In the genomic region with DNA sequence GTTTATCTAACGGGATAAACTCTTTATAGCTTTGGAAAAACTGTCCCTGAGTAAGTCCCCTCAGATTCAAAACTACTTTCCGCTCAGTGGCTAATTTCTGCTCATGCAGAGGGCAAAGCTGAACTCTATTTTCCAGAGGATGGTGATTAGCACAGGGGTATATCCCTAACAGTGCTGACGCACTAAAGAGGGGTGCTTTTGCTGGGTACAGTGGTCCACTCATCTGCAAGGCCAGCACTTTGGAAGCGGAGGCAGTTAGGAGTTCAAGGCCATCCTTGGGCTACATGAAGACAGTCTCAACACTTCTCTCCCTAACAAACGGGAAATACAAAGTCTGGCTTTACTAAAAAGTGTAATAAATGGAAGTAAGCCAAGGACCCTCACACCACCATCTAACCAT, we compare ENCODE assay signal across 24 mouse cellular contexts.
"Had no signal": no experiment of that assay in that cellular context is flagged by ENCODE, and none has a peak within 500 bp of the region (broad histone marks: within the 10 kb centered on the region; RNA-seq: fewer than 3 reads in every experiment).

No protein-coding gene starts in this region.

- H3K9me3 ChIP-seq: heart, embryonic 10.5 days; heart, embryonic 12.5 days; hindbrain, embryonic 13.5 days; hindbrain, embryonic 15.5 days; kidney, embryonic 15.5 days; limb, embryonic 15.5 days; liver, embryonic 13.5 days had no signal

- H3K4me3 ChIP-seq: gastrocnemius, adult 2 months; heart, embryonic 10.5 days; heart, embryonic 12.5 days; hindbrain, embryonic 13.5 days; hindbrain, embryonic 15.5 days; kidney, embryonic 15.5 days; limb, embryonic 13.5 days; limb, embryonic 15.5 days; liver, embryonic 13.5 days had no signal

- H3K4me1 ChIP-seq: heart, embryonic 12.5 days; hindbrain, embryonic 15.5 days; limb, embryonic 13.5 days; limb, embryonic 15.5 days had no signal

- H3K27me3 ChIP-seq: heart, embryonic 12.5 days; hindbrain, embryonic 13.5 days; hindbrain, embryonic 15.5 days; kidney, embryonic 15.5 days; limb, embryonic 13.5 days; limb, embryonic 15.5 days; liver, embryonic 13.5 days had no signal

- H3K4me2 ChIP-seq: heart, embryonic 12.5 days; hindbrain, embryonic 13.5 days; hindbrain, embryonic 15.5 days; kidney, embryonic 15.5 days; limb, embryonic 13.5 days; limb, embryonic 15.5 days; liver, embryonic 13.5 days had no signal

- ATAC-seq: hindbrain, postnatal 0 days; intestine, embryonic 16.5 days had no signal

- H3K9ac ChIP-seq: heart, embryonic 12.5 days; hindbrain, embryonic 13.5 days; hindbrain, embryonic 15.5 days; kidney, embryonic 15.5 days; limb, embryonic 13.5 days; limb, embryonic 15.5 days; liver, embryonic 13.5 days had no signal

- DNase-seq: gastrocnemius, adult 2 months; gastrocnemius, postnatal 10 days; gastrocnemius, postnatal 36 days; heart, adult 18-20 months; heart, postnatal 10 days; kidney, adult 11 months; kidney, adult 2 months; kidney, adult 9 months; kidney, postnatal 14 days; kidney, postnatal 36 days; layer of hippocampus, adult 9-11 months; layer of hippocampus, postnatal 36 days; left cerebral cortex, postnatal 4 days; liver, embryonic 13.5 days had no signal

- H3K27ac ChIP-seq: gastrocnemius, adult 2 months; heart, embryonic 10.5 days; hindbrain, embryonic 13.5 days; hindbrain, embryonic 15.5 days; hindbrain, postnatal 0 days; kidney, embryonic 15.5 days; kidney, postnatal 0 days; limb, embryonic 13.5 days; limb, embryonic 15.5 days; liver, embryonic 13.5 days had no signal

- H3K36me3 ChIP-seq: heart, embryonic 10.5 days; heart, embryonic 12.5 days; hindbrain, embryonic 13.5 days; hindbrain, embryonic 15.5 days; kidney, embryonic 15.5 days; limb, embryonic 15.5 days; liver, embryonic 13.5 days had no signal
